Mouse (Mus musculus) brain, embryonic 14.5 days (tissue): ENCODE data around the gene Dot1l.

Source experiments
- CTCF ChIP-seq: fragments of 200-500 bp; IDR thresholded peaks from 2 replicates; pipeline ENCODE4 v1.5.1; 2012; ENCODE audit warnings: inconsistent platforms, mild to moderate bottlenecking, moderate library complexity, borderline replicate concordance; ENCODE audit not compliant: insufficient read depth, insufficient read length; ENCODE audit errors: extremely low read depth
- POLR2A ChIP-seq: fragments of 200-500 bp; IDR thresholded peaks from 2 replicates; pipeline ENCODE4 v1.6.1; 2012; ENCODE audit warnings: mild to moderate bottlenecking, inconsistent platforms, borderline replicate concordance; ENCODE audit not compliant: poor library complexity, insufficient read depth, insufficient read length, severe bottlenecking; ENCODE audit errors: extremely low read depth

GRCm38 (mm10) chr10:80835617-80836016 is 80.6 kb downstream of the Dot1l start:
- TF ChIP-seq POLR2A = no peak
- no peak for TF ChIP-seq CTCF
